Mouse (Mus musculus): ENCODE measurements around the gene Gm42674. TPM values are rescaled to one million over a fixed set of nuclear protein-coding genes. Genes with fewer than 3 reads are reported as not detected.

Gene Gm42674
- not detected for total RNA-seq (2021)
- long read RNA-seq, experiment 1 = 0 reads
- long read RNA-seq, experiment 2, partial matches to known transcripts = 0 of 1 reads
- long read RNA-seq, experiment 2, other reads (novel, unspliced or antisense) = 1 of 1 reads

- TF ChIP-seq CTCF (IDR thresholded peaks at IDR 0.05) = no peak
- Histone ChIP-seq H3K27ac (no peak within 1 kb of the TSS), H3K4me3 (no peak within 1 kb of the TSS)
- intact Hi-C loops (cut with DNase I) = no loop called here
- DNase-seq (ENCODE audit: extremely low spot score in 1 of 2, low spot score in 2 of 2) = no peak
These were observed at the start of gene Gm42674 for GRCm38 (mm10) chr3:90601486-90602110. Gene Gm42674 (plus strand): TSS chr3:90601904.

- no peak for DNase-seq (ENCODE audit: extremely low spot score in 1 of 2, low spot score in 2 of 2)
- no peak overlapping the region for H3K27ac ChIP-seq
- TF ChIP-seq CTCF (IDR thresholded peaks at IDR 0.05) = no peak
- intact Hi-C loops (cut with DNase I) = no loop called here
- no peak overlapping the region for H3K4me3 ChIP-seq
These were observed 49.5 kb upstream of the Gm42674 start for GRCm38 (mm10) chr3:90552231-90552630.

GRCm38 (mm10) chr3:90555954-90556353 lies 45.8 kb upstream of the Gm42674 start:
- intact Hi-C loops (cut with DNase I) = no loop called here
- Histone ChIP-seq H3K27ac (peak overlapping the region; percentile 47; the same call in 1 of the 2 replicates), H3K4me3 (no peak overlapping the region)
- peak in 1 of 2 experiments; percentile 32 for DNase-seq (ENCODE audit: extremely low spot score in 1 of 2, low spot score in 2 of 2)
- no peak for TF ChIP-seq CTCF (IDR thresholded peaks at IDR 0.05)

GRCm38 (mm10) chr3:90560008-90560628 lies 41.6 kb upstream of the Gm42674 start, which contains the start of gene S100a3:
Gene S100a3 (plus strand): TSS chr3:90560578.
- no peak within 1 kb of the TSS for H3K27ac ChIP-seq
- TF ChIP-seq CTCF (IDR thresholded peaks at IDR 0.05) = no peak

GRCm38 (mm10) chr3:90574691-90575090 lies 27.0 kb upstream of the Gm42674 start:
- H3K27ac ChIP-seq = no peak overlapping the region
- no peak for TF ChIP-seq CTCF (IDR thresholded peaks at IDR 0.05)
- H3K4me3 ChIP-seq = no peak overlapping the region
- intact Hi-C loops (cut with DNase I) = no loop called here
- no peak for DNase-seq (ENCODE audit: extremely low spot score in 1 of 2, low spot score in 2 of 2)

More at GRCm38 (mm10) chr3:90560008-90560628, 41.6 kb upstream of the Gm42674 start, which contains the start of gene S100a3:
- no peak within 1 kb of the TSS for H3K4me3 ChIP-seq
- intact Hi-C loops (cut with DNase I) = no loop called here
- DNase-seq (ENCODE audit: extremely low spot score in 1 of 2, low spot score in 2 of 2) = no peak

- intact Hi-C loops (cut with DNase I) = no loop called here
- Histone ChIP-seq H3K27ac (no peak overlapping the region), H3K4me3 (no peak overlapping the region)
- DNase-seq (ENCODE audit: extremely low spot score in 1 of 2, low spot score in 2 of 2) = no peak
- TF ChIP-seq CTCF (IDR thresholded peaks at IDR 0.05) = no peak
These were observed 26.4 kb upstream of the Gm42674 start for GRCm38 (mm10) chr3:90575320-90575719.

GRCm38 (mm10) chr3:90576351-90577001 lies 25.2 kb upstream of the Gm42674 start:
- Histone ChIP-seq H3K27ac (no peak overlapping the region), H3K4me3 (no peak overlapping the region)
- intact Hi-C loops (cut with DNase I) = no loop called here
- TF ChIP-seq CTCF (IDR thresholded peaks at IDR 0.05) = no peak
- DNase-seq (ENCODE audit: extremely low spot score in 1 of 2, low spot score in 2 of 2) = no peak

- no peak overlapping the region for H3K27ac ChIP-seq
- no peak overlapping the region for H3K4me3 ChIP-seq
- TF ChIP-seq CTCF (IDR thresholded peaks at IDR 0.05) = no peak
- intact Hi-C loops (cut with DNase I) = no loop called here
- DNase-seq (ENCODE audit: extremely low spot score in 1 of 2, low spot score in 2 of 2) = no peak
These were observed 22.3 kb upstream of the Gm42674 start for GRCm38 (mm10) chr3:90579433-90579832.

GRCm38 (mm10) chr3:90581141-90581540 lies 20.6 kb upstream of the Gm42674 start:
- Histone ChIP-seq H3K27ac (no peak overlapping the region), H3K4me3 (no peak overlapping the region)
- no peak for DNase-seq (ENCODE audit: extremely low spot score in 1 of 2, low spot score in 2 of 2)
- intact Hi-C loops (cut with DNase I) = loop anchor here (2.0 kb wide), 1 partner anchor 58 kb away; no protein-coding TSS in a partner anchor
- no peak for TF ChIP-seq CTCF (IDR thresholded peaks at IDR 0.05)

- H3K27ac ChIP-seq = no peak overlapping the region
- no peak for DNase-seq (ENCODE audit: extremely low spot score in 1 of 2, low spot score in 2 of 2)
- TF ChIP-seq CTCF (IDR thresholded peaks at IDR 0.05) = peak; percentile 41
- intact Hi-C loops (cut with DNase I) = no loop called here
- no peak overlapping the region for H3K4me3 ChIP-seq
These were observed 19.5 kb upstream of the Gm42674 start for GRCm38 (mm10) chr3:90582156-90582555.

GRCm38 (mm10) chr3:90582556-90582955 lies 19.1 kb upstream of the Gm42674 start:
- H3K27ac ChIP-seq = no peak overlapping the region
- intact Hi-C loops (cut with DNase I) = no loop called here
- no peak for TF ChIP-seq CTCF (IDR thresholded peaks at IDR 0.05)

GRCm38 (mm10) chr3:90583893-90584292 lies 17.8 kb upstream of the Gm42674 start:
- DNase-seq (ENCODE audit: extremely low spot score in 1 of 2, low spot score in 2 of 2) = no peak

More at GRCm38 (mm10) chr3:90582556-90582955, 19.1 kb upstream of the Gm42674 start:
- no peak overlapping the region for H3K4me3 ChIP-seq
- DNase-seq (ENCODE audit: extremely low spot score in 1 of 2, low spot score in 2 of 2) = no peak

More at GRCm38 (mm10) chr3:90583893-90584292, 17.8 kb upstream of the Gm42674 start:
- TF ChIP-seq CTCF (IDR thresholded peaks at IDR 0.05) = no peak; the same call in 1 of the 2 replicates
- intact Hi-C loops (cut with DNase I) = loop anchor here (2.0 kb wide), 1 partner anchor 75 kb away; the partner anchor contains the start of gene Chtop
- H3K4me3 ChIP-seq = no peak overlapping the region
- H3K27ac ChIP-seq = no peak overlapping the region; the same call in 1 of the 2 replicates

All from left cerebral cortex, adult 2 months (tissue).